Mouse (Mus musculus): ENCODE data around the gene 4930432M17Rik.
A peak's percentile ranks its signal among the peaks of the same experiment; 100 is the strongest.

DNA sequence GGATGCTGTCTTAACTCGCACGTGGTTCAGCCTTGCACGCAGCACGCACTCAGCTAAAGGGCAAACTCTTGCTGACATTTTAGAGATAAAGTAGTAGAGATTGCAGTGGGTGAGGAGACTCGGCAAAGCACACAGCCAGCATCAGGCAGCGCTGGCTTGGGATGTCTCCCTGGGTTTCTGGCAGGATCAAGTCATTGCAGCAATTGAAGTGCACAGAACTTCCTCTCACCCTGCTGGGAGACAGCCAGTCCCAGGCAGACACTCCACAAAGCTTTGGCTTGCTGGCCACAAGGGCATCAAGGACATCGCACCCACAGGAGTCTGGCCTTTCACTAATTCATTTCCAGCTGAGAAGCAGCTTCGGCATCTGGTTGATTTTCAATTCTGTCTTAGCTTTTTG lies 27.3 kb upstream of the 4930432M17Rik start:
- TF ChIP-seq CTCF (IDR thresholded peaks at IDR 0.05): peak; percentile 16; the same call in 1 of the 2 replicates
- TF ChIP-seq EP300 (IDR thresholded peaks at IDR 0.05; ENCODE audit: insufficient read depth, low read depth, low read length): peak; percentile 63; the same call in 1 of the 2 replicates
- TF ChIP-seq POLR2A (IDR thresholded peaks at IDR 0.05; ENCODE audit: insufficient read depth, low read depth, low read length): 0 out of 2 replicates have a peak, but pooled peaks have one; percentile 38
